Mouse (Mus musculus) thymus, adult 2 months (tissue): ENCODE data around the gene AI837181.

Experiments
- CTCF ChIP-seq: fragments of 200-500 bp; IDR thresholded peaks from 2 replicates; pipeline ENCODE4 v1.5.1; 2012; ENCODE audit warnings: mild to moderate bottlenecking, control low read depth, low read length, moderate library complexity, borderline replicate concordance; ENCODE audit not compliant: control insufficient read depth, poor library complexity, insufficient read depth; ENCODE audit errors: extremely low read depth
- POLR2A ChIP-seq: fragments of 200-500 bp; IDR thresholded peaks from 2 replicates; pipeline ENCODE4 v1.6.1; 2012; ENCODE audit warnings: mild to moderate bottlenecking, low read length, control low read depth, moderate library complexity; ENCODE audit not compliant: control insufficient read depth, poor library complexity, insufficient read depth; ENCODE audit errors: extremely low read depth

GRCm38 (mm10) chr19:5418750-5419466, 6.0 kb upstream of the AI837181 start:
- TF ChIP-seq POLR2A (no peak), CTCF (no peak)
